Mouse (Mus musculus): ENCODE results near the gene Lsg1. TPM values are rescaled to one million over a fixed set of nuclear protein-coding genes. Genes with fewer than 3 reads are reported as not detected.

Lsg1 gene
- 61.1 and 63.1 TPM in 2 replicates for polyA plus RNA-seq (2015; fragmentation: Nextera tagmentation; extraction: Ambion mirVana)

DNA sequence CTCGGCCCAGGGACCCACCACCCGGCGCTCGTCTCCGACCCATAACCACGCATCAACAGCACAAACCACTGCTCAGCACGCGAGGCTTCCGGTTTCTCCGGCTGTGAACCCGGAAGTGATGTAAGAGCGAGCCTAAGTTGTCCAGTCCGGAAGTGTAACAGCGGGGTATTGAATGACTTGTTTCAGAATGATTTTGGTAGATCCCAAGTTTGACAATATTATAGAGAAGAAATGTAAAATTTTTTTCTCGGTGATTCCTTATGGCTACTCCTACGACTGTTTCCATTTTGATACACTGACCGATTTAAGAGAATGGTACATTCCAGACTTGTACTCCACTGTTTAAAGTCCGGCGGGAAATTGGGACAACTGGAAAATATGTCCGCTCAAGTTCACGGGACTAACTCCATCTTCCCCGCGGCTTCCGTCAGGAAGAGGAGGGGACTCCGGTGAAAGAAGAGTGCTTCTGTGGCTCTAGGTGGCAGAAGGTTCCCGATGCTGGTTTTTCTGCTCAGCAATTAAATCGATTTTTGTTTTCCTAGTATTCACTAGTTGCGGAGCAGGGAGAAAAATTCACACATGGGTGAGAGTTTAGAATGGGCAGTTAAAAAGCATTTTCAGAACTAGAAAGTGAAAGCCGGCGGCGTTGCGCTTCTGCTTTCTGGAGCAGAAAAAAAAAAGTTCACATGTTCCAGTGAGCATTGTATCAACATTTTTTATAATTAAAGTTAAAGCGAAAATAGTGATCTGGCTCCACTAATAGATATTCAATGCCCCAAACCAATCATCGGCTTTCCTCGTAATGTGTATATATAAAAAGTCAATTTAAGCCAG lies at the start of gene Lsg1:
Gene Lsg1 (minus strand): TSS at position 99 of the 834 bp plus-strand sequence.
- peak within 1 kb of the TSS; percentile 55 for H3K9ac ChIP-seq (replicated peaks; ENCODE audit: low read depth, low read length)
- WGBS: 4% methylated on average over 35 of the region's 35 CpGs
- peaks cover 12% of the 10 kb centered on the region for H3K36me3 ChIP-seq (ENCODE audit: control insufficient read depth, insufficient read depth)
- peaks cover 12% of the 10 kb centered on the region for H3K4me1 ChIP-seq (replicated peaks; ENCODE audit: control insufficient read depth, insufficient read depth, low read length)
- no peaks in the 10 kb centered on the region for H3K9me3 ChIP-seq (ENCODE audit: control insufficient read depth, low read length)
- peak within 1 kb of the TSS; percentile 97 for H3K4me2 ChIP-seq (ENCODE audit: low read length)
- ATAC-seq: peak; percentile 97
- 0 out of 2 replicates have a peak, but pooled peaks cover 2% of the 10 kb centered on the region for H3K27me3 ChIP-seq (replicated peaks; ENCODE audit: control insufficient read depth, insufficient read depth, low read length)
- H3K27ac ChIP-seq (ENCODE audit: low read length): peak within 1 kb of the TSS; percentile 71
- H3K4me3 ChIP-seq (replicated peaks; ENCODE audit: low read length): peak within 1 kb of the TSS; percentile 73

DNA sequence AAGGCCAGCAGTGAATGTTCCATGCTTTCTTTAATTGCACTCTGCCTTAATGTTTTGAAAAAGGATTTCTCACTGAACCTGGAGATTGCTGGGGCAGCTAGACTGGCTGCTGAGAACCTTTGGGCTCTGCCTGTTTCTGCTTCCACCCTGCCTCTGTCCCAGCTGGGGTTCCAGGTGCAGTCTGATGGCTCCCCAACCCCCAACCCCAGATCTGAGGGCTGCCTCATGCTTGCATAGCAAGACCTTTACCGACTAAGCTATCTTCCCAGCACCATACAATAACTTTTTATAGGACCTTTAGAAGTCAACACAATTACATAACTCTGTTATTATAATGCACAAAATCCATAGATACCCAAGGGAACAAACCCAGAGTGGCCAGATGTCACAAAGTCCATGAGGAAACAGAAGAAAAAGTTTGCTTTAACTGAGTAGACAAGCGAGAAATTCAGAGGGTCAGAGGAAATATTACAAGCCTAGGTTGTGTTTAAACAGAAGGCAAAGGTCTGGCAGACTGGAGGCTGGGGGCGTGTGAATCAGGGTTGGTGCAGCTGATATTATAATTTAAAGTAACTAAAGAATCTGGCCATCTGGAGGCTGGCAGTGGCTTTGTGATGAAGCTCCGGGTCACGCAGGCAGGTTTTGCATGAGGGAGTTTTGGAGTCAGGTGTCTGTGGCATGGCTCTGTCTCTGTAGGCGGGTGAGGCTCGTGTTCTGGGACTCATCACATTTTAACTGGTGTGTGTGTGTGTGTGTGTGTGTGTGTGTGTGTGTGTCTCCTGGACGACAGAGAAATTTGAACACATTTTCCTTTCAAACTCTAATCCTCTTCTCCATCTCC lies 46.7 kb upstream of the Lsg1 start:
- Histone ChIP-seq H3K9ac (replicated peaks; ENCODE audit: low read depth, low read length) (no peak overlapping the region), H3K4me2 (ENCODE audit: low read length) (no peak overlapping the region), H3K27me3 (replicated peaks; ENCODE audit: control insufficient read depth, insufficient read depth, low read length) (no peaks in the 10 kb centered on the region), H3K9me3 (ENCODE audit: control insufficient read depth, low read length) (no peaks in the 10 kb centered on the region), H3K4me3 (replicated peaks; ENCODE audit: low read length) (no peak overlapping the region), H3K27ac (ENCODE audit: low read length) (no peak overlapping the region), H3K36me3 (ENCODE audit: control insufficient read depth, insufficient read depth) (no peaks in the 10 kb centered on the region), H3K4me1 (replicated peaks; ENCODE audit: control insufficient read depth, insufficient read depth, low read length) (no peaks in the 10 kb centered on the region)
- WGBS: 73% methylated on average over 8 of the region's 8 CpGs
- ATAC-seq: no peak

GRCm38 (mm10) chr16:30629509-30629908 lies 42.1 kb upstream of the Lsg1 start:
- H3K4me1 ChIP-seq (replicated peaks; ENCODE audit: control insufficient read depth, insufficient read depth, low read length): no peaks in the 10 kb centered on the region
- no peaks in the 10 kb centered on the region for H3K27me3 ChIP-seq (replicated peaks; ENCODE audit: control insufficient read depth, insufficient read depth, low read length)
- H3K4me2 ChIP-seq (ENCODE audit: low read length): no peak overlapping the region
- no peaks in the 10 kb centered on the region for H3K36me3 ChIP-seq (ENCODE audit: control insufficient read depth, insufficient read depth)
- no peak for ATAC-seq
- no peaks in the 10 kb centered on the region for H3K9me3 ChIP-seq (ENCODE audit: control insufficient read depth, low read length)
- H3K27ac ChIP-seq (ENCODE audit: low read length): no peak overlapping the region
- WGBS: 93% methylated on average over 5 of the region's 5 CpGs
- H3K4me3 ChIP-seq (replicated peaks; ENCODE audit: low read length): no peak overlapping the region
- H3K9ac ChIP-seq (replicated peaks; ENCODE audit: low read depth, low read length): no peak overlapping the region

DNA sequence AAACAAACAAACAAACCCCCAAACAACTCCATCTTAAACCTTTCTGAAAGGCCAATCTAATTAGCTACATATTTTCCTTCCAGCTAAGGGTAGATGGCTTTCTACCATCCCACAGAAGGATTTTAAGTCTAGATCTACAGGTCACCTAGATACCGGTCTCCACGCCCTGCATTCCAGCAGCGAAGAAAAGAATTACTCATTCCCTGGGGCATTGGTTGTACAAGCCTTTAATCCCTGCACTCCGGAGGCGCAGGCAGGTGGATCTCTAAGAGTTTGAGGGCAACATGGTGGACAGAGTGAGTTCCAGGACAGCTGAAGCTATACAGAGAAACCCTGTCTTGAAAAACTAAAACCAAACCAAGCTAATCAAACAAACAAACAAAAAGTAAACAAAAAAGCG lies 41.0 kb upstream of the Lsg1 start:
- Histone ChIP-seq H3K9ac (replicated peaks; ENCODE audit: low read depth, low read length) (no peak overlapping the region), H3K27me3 (replicated peaks; ENCODE audit: control insufficient read depth, insufficient read depth, low read length) (no peaks in the 10 kb centered on the region), H3K27ac (ENCODE audit: low read length) (no peak overlapping the region), H3K4me2 (ENCODE audit: low read length) (no peak overlapping the region), H3K4me3 (replicated peaks; ENCODE audit: low read length) (no peak overlapping the region), H3K36me3 (ENCODE audit: control insufficient read depth, insufficient read depth) (no peaks in the 10 kb centered on the region), H3K4me1 (replicated peaks; ENCODE audit: control insufficient read depth, insufficient read depth, low read length) (no peaks in the 10 kb centered on the region), H3K9me3 (ENCODE audit: control insufficient read depth, low read length) (no peaks in the 10 kb centered on the region)
- ATAC-seq: no peak
- 29% methylated on average over 6 of the region's 6 CpGs for WGBS

- no peak overlapping the region for H3K4me3 ChIP-seq (replicated peaks; ENCODE audit: low read length)
- H3K27ac ChIP-seq (ENCODE audit: low read length): no peak overlapping the region
- H3K9ac ChIP-seq (replicated peaks; ENCODE audit: low read depth, low read length): no peak overlapping the region
- no peaks in the 10 kb centered on the region for H3K9me3 ChIP-seq (ENCODE audit: control insufficient read depth, low read length)
- H3K4me2 ChIP-seq (ENCODE audit: low read length): no peak overlapping the region
- ATAC-seq: no peak
- H3K36me3 ChIP-seq (ENCODE audit: control insufficient read depth, insufficient read depth): no peaks in the 10 kb centered on the region
- H3K27me3 ChIP-seq (replicated peaks; ENCODE audit: control insufficient read depth, insufficient read depth, low read length): no peaks in the 10 kb centered on the region
- 70% methylated on average over 11 of the region's 11 CpGs for WGBS
- H3K4me1 ChIP-seq (replicated peaks; ENCODE audit: control insufficient read depth, insufficient read depth, low read length): no peaks in the 10 kb centered on the region
These were observed 40.4 kb upstream of the Lsg1 start for GRCm38 (mm10) chr16:30627586-30628337.

DNA sequence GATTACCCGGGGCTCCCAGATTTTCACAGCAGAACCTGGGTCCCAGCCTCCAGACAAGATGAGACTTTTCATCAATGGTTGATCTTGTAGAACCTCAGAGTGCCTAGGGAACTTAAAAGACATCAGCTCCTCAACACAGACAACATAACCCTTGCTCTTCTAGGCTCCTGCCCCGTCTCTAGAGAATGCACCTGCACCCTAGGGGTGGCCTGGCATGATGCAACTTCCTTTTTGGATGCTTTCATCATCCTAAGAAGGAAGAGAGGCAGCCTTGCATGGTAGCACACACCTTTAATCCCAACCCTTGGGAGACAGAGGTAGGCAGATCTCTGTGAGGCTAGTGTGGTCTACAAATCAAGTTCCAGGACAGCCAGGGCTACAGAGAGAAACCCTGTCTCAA lies 37.2 kb upstream of the Lsg1 start:
- whole genome bisulfite sequencing: 61% methylated on average over 2 of the region's 2 CpGs
- H3K4me1 ChIP-seq (replicated peaks; ENCODE audit: control insufficient read depth, insufficient read depth, low read length): no peaks in the 10 kb centered on the region

DNA sequence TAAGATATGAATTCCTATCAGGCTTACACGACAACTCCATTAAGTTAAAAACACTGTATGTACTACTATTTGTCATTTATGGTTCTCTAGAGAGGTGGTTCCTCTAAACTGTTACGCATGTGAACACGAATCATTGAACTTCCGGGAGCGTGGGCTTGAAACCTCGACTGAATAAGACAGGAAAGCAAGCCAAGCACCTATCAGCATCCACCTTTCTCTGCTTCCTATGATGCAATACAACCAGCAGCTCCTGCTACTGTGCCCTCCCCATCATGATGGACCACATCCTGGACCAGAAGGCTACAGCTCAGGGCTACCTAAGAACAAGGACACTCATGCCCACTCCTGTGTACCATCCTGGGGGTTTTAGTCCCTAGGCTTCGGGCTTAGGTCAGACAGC lies 36.3 kb upstream of the Lsg1 start:
- Histone ChIP-seq H3K36me3 (ENCODE audit: control insufficient read depth, insufficient read depth) (no peaks in the 10 kb centered on the region), H3K4me3 (replicated peaks; ENCODE audit: low read length) (no peak overlapping the region), H3K4me1 (replicated peaks; ENCODE audit: control insufficient read depth, insufficient read depth, low read length) (no peaks in the 10 kb centered on the region), H3K4me2 (ENCODE audit: low read length) (no peak overlapping the region), H3K9me3 (ENCODE audit: control insufficient read depth, low read length) (no peaks in the 10 kb centered on the region), H3K27ac (ENCODE audit: low read length) (no peak overlapping the region), H3K27me3 (replicated peaks; ENCODE audit: control insufficient read depth, insufficient read depth, low read length) (no peaks in the 10 kb centered on the region), H3K9ac (replicated peaks; ENCODE audit: low read depth, low read length) (no peak overlapping the region)
- 87% methylated on average over 7 of the region's 7 CpGs for WGBS
- no peak for ATAC-seq

More for the DNA sequence above, 37.2 kb upstream of the Lsg1 start:
- H3K9ac ChIP-seq (replicated peaks; ENCODE audit: low read depth, low read length): no peak overlapping the region
- H3K27ac ChIP-seq (ENCODE audit: low read length): no peak overlapping the region
- H3K9me3 ChIP-seq (ENCODE audit: control insufficient read depth, low read length): no peaks in the 10 kb centered on the region
- no peak for ATAC-seq
- H3K4me2 ChIP-seq (ENCODE audit: low read length): no peak overlapping the region
- no peak overlapping the region for H3K4me3 ChIP-seq (replicated peaks; ENCODE audit: low read length)
- no peaks in the 10 kb centered on the region for H3K36me3 ChIP-seq (ENCODE audit: control insufficient read depth, insufficient read depth)
- H3K27me3 ChIP-seq (replicated peaks; ENCODE audit: control insufficient read depth, insufficient read depth, low read length): no peaks in the 10 kb centered on the region

DNA sequence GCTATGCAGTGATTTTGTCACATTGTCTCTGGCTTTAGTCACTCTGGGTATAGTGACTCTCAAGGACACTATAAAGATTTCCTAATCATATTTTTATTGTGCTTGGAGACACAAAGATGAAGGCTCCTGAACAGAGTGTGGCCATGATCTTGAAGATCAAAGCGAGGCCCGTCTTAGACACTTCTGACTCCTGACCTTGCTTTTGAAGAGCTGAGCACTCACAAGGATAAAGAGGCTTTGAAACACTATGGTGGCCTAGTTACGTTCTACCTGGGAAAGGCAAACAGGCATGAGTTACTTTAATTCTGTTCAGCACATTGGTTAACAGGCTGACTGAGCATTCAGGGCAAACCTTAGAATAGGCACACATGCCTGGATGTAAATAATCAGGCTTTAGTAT lies 28.9 kb upstream of the Lsg1 start:
- Histone ChIP-seq H3K27ac (ENCODE audit: low read length) (no peak overlapping the region), H3K27me3 (replicated peaks; ENCODE audit: control insufficient read depth, insufficient read depth, low read length) (no peaks in the 10 kb centered on the region), H3K4me2 (ENCODE audit: low read length) (no peak overlapping the region), H3K9me3 (ENCODE audit: control insufficient read depth, low read length) (no peaks in the 10 kb centered on the region), H3K36me3 (ENCODE audit: control insufficient read depth, insufficient read depth) (no peaks in the 10 kb centered on the region), H3K4me3 (replicated peaks; ENCODE audit: low read length) (no peak overlapping the region), H3K4me1 (replicated peaks; ENCODE audit: control insufficient read depth, insufficient read depth, low read length) (0 out of 2 replicates have a peak, but pooled peaks cover 2% of the 10 kb centered on the region), H3K9ac (replicated peaks; ENCODE audit: low read depth, low read length) (no peak overlapping the region)
- no peak for ATAC-seq
- 76% methylated on average over 3 of the region's 3 CpGs for WGBS
